Mouse (Mus musculus): ENCODE measurements at regions not wholly inside any gene's neighbourhood (a gene's known extent, or its start where the extent isn't known, plus 50 kb on each side); places are given as distances from the start of the nearest gene placed in this dataset.

GRCm38 (mm10) chr12:28922236-28922635, 170.6 kb downstream of the Eipr1 start:
- no peaks in the 10 kb centered on the region for H3K4me1 ChIP-seq (ENCODE audit: control insufficient read depth, insufficient read depth, insufficient read length)
- WGBS = 92% methylated on average over 2 of the region's 2 CpGs
- DNase-seq (ENCODE audit: low read depth in 1 of 2, low spot score in 2 of 2) = no peak
- H3K4me3 ChIP-seq (ENCODE audit: extremely low read depth, insufficient read depth, insufficient read length) = no peak overlapping the region
- no peaks in the 10 kb centered on the region for H3K36me3 ChIP-seq (ENCODE audit: control insufficient read depth, insufficient read depth, low read length)
- no peak for TF ChIP-seq CTCF (IDR thresholded peaks at IDR 0.05; ENCODE audit: extremely low read depth, insufficient read depth, insufficient read length, insufficient replicate concordance)
- no peak for TF ChIP-seq POLR2A (IDR thresholded peaks at IDR 0.05; ENCODE audit: low read depth, low read length)
- no peaks in the 10 kb centered on the region for H3K27me3 ChIP-seq (ENCODE audit: control insufficient read depth, insufficient read depth, low read length)
- H3K27ac ChIP-seq (ENCODE audit: insufficient read depth, low read length) = no peak overlapping the region

GRCm38 (mm10) chr12:28925206-28925605, 173.6 kb downstream of the Eipr1 start:
- TF ChIP-seq POLR2A (IDR thresholded peaks at IDR 0.05; ENCODE audit: low read depth, low read length) = no peak
- TF ChIP-seq CTCF (IDR thresholded peaks at IDR 0.05; ENCODE audit: extremely low read depth, insufficient read depth, insufficient read length, insufficient replicate concordance) = no peak
- H3K27ac ChIP-seq (ENCODE audit: insufficient read depth, low read length) = no peak overlapping the region
- H3K27me3 ChIP-seq (ENCODE audit: control insufficient read depth, insufficient read depth, low read length) = no peaks in the 10 kb centered on the region
- 94% methylated on average over 4 of the region's 4 CpGs for WGBS
- H3K4me3 ChIP-seq (ENCODE audit: extremely low read depth, insufficient read depth, insufficient read length) = no peak overlapping the region
- H3K4me1 ChIP-seq (ENCODE audit: control insufficient read depth, insufficient read depth, insufficient read length) = no peaks in the 10 kb centered on the region
- no peak for DNase-seq (ENCODE audit: low read depth in 1 of 2, low spot score in 2 of 2)
- no peaks in the 10 kb centered on the region for H3K36me3 ChIP-seq (ENCODE audit: control insufficient read depth, insufficient read depth, low read length)

- H3K27ac ChIP-seq (ENCODE audit: insufficient read depth, low read length) = no peak overlapping the region
- no peaks in the 10 kb centered on the region for H3K36me3 ChIP-seq (ENCODE audit: control insufficient read depth, insufficient read depth, low read length)
- no peaks in the 10 kb centered on the region for H3K4me1 ChIP-seq (ENCODE audit: control insufficient read depth, insufficient read depth, insufficient read length)
- TF ChIP-seq CTCF (IDR thresholded peaks at IDR 0.05; ENCODE audit: extremely low read depth, insufficient read depth, insufficient read length, insufficient replicate concordance) = no peak
- TF ChIP-seq POLR2A (IDR thresholded peaks at IDR 0.05; ENCODE audit: low read depth, low read length) = no peak
- no peak for DNase-seq (ENCODE audit: low read depth in 1 of 2, low spot score in 2 of 2)
- no peaks in the 10 kb centered on the region for H3K27me3 ChIP-seq (ENCODE audit: control insufficient read depth, insufficient read depth, low read length)
- 86% methylated on average over 7 of the region's 7 CpGs for WGBS
- no peak overlapping the region for H3K4me3 ChIP-seq (ENCODE audit: extremely low read depth, insufficient read depth, insufficient read length)
Observed at GRCm38 (mm10) chr12:28939936-28940335, 188.3 kb downstream of the Eipr1 start.

GRCm38 (mm10) chr12:28948889-28949288, 197.3 kb downstream of the Eipr1 start:
- no peak overlapping the region for H3K4me3 ChIP-seq (ENCODE audit: extremely low read depth, insufficient read depth, insufficient read length)
- no peak overlapping the region for H3K27ac ChIP-seq (ENCODE audit: insufficient read depth, low read length)
- no peaks in the 10 kb centered on the region for H3K27me3 ChIP-seq (ENCODE audit: control insufficient read depth, insufficient read depth, low read length)
- H3K4me1 ChIP-seq (ENCODE audit: control insufficient read depth, insufficient read depth, insufficient read length) = no peaks in the 10 kb centered on the region
- TF ChIP-seq CTCF (IDR thresholded peaks at IDR 0.05; ENCODE audit: extremely low read depth, insufficient read depth, insufficient read length, insufficient replicate concordance) = no peak
- H3K36me3 ChIP-seq (ENCODE audit: control insufficient read depth, insufficient read depth, low read length) = no peaks in the 10 kb centered on the region
- DNase-seq (ENCODE audit: low read depth in 1 of 2, low spot score in 2 of 2) = no peak
- 74% methylated on average over 9 of the region's 9 CpGs for whole genome bisulfite sequencing

GRCm38 (mm10) chr12:28949307-28949706, 197.7 kb downstream of the Eipr1 start:
- H3K36me3 ChIP-seq (ENCODE audit: control insufficient read depth, insufficient read depth, low read length) = no peaks in the 10 kb centered on the region
- no peaks in the 10 kb centered on the region for H3K27me3 ChIP-seq (ENCODE audit: control insufficient read depth, insufficient read depth, low read length)
- TF ChIP-seq CTCF (IDR thresholded peaks at IDR 0.05; ENCODE audit: extremely low read depth, insufficient read depth, insufficient read length, insufficient replicate concordance) (no peak), POLR2A (IDR thresholded peaks at IDR 0.05; ENCODE audit: low read depth, low read length) (no peak)
- no peak overlapping the region for H3K4me3 ChIP-seq (ENCODE audit: extremely low read depth, insufficient read depth, insufficient read length)
- H3K27ac ChIP-seq (ENCODE audit: insufficient read depth, low read length) = no peak overlapping the region
- no peaks in the 10 kb centered on the region for H3K4me1 ChIP-seq (ENCODE audit: control insufficient read depth, insufficient read depth, insufficient read length)
- no peak for DNase-seq (ENCODE audit: low read depth in 1 of 2, low spot score in 2 of 2)
- 77% methylated on average over 10 of the region's 10 CpGs for WGBS

- no peak for DNase-seq (ENCODE audit: low read depth in 1 of 2, low spot score in 2 of 2)
- Histone ChIP-seq H3K4me3 (ENCODE audit: extremely low read depth, insufficient read depth, insufficient read length) (no peak overlapping the region), H3K36me3 (ENCODE audit: control insufficient read depth, insufficient read depth, low read length) (no peaks in the 10 kb centered on the region), H3K4me1 (ENCODE audit: control insufficient read depth, insufficient read depth, insufficient read length) (no peaks in the 10 kb centered on the region), H3K27me3 (ENCODE audit: control insufficient read depth, insufficient read depth, low read length) (no peaks in the 10 kb centered on the region), H3K27ac (ENCODE audit: insufficient read depth, low read length) (no peak overlapping the region)
- TF ChIP-seq POLR2A (IDR thresholded peaks at IDR 0.05; ENCODE audit: low read depth, low read length) = no peak
- no peak for TF ChIP-seq CTCF (IDR thresholded peaks at IDR 0.05; ENCODE audit: extremely low read depth, insufficient read depth, insufficient read length, insufficient replicate concordance)
- WGBS = 64% methylated on average over 1 of the region's 1 CpGs
Observed at GRCm38 (mm10) chr12:28957155-28957554, 205.6 kb downstream of the Eipr1 start.

GRCm38 (mm10) chr12:28958661-28959060, 207.1 kb downstream of the Eipr1 start:
- no peak overlapping the region for H3K4me3 ChIP-seq (ENCODE audit: extremely low read depth, insufficient read depth, insufficient read length)
- no peak for DNase-seq (ENCODE audit: low read depth in 1 of 2, low spot score in 2 of 2)
- no peaks in the 10 kb centered on the region for H3K27me3 ChIP-seq (ENCODE audit: control insufficient read depth, insufficient read depth, low read length)
- no peak for TF ChIP-seq CTCF (IDR thresholded peaks at IDR 0.05; ENCODE audit: extremely low read depth, insufficient read depth, insufficient read length, insufficient replicate concordance)
- WGBS = 60% methylated on average over 1 of the region's 1 CpGs
- no peaks in the 10 kb centered on the region for H3K36me3 ChIP-seq (ENCODE audit: control insufficient read depth, insufficient read depth, low read length)
- H3K27ac ChIP-seq (ENCODE audit: insufficient read depth, low read length) = no peak overlapping the region
- no peaks in the 10 kb centered on the region for H3K4me1 ChIP-seq (ENCODE audit: control insufficient read depth, insufficient read depth, insufficient read length)

All from spleen, adult 2 months (tissue).